ENCODE assay signal across 17 mouse cellular contexts in genomic region chr10:43003466-43003757, GRCm38 (mm10).
A peak's percentile ranks its signal among the peaks of the same experiment; 100 is the strongest.
DNase-seq lines count a peak whose midpoint lies in the region; ATAC-seq and TF ChIP-seq lines count a peak whose summit lies in the region.
"Had no signal": no experiment of that assay in that cellular context is flagged by ENCODE, and none has a peak within 500 bp of the region (broad histone marks: within the 10 kb centered on the region; RNA-seq: fewer than 3 reads in every experiment).

No protein-coding gene starts in this region.

- peak overlapping the region; percentile 87 for H3K4me2 ChIP-seq in kidney, embryonic 15.5 days
- H3K4me2 ChIP-seq in embryonic facial prominence, embryonic 14.5 days (ENCODE audit: low read depth, low read length), result peak overlapping the region; percentile 62
- peak overlapping the region; percentile 58; the same call in 1 of the 2 replicates for H3K4me2 ChIP-seq in limb, embryonic 14.5 days (replicated peaks; ENCODE audit: low read depth, low read length, severe bottlenecking)

- peak overlapping the region; percentile 49 for H3K4me3 ChIP-seq in kidney, embryonic 15.5 days (replicated peaks)
- H3K4me3 ChIP-seq in embryonic facial prominence, embryonic 14.5 days (ENCODE audit: low read depth, low read length), result peak overlapping the region; percentile 32; the same call in 1 of the 2 replicates
- H3K4me3 ChIP-seq in limb, embryonic 14.5 days (replicated peaks; ENCODE audit: low read length), result no peak overlapping the region

- peak overlapping the region; percentile 79 for H3K27ac ChIP-seq in kidney, embryonic 15.5 days
- 0 out of 2 replicates have a peak overlapping the region, but pooled peaks have one; percentile 45 for H3K27ac ChIP-seq in embryonic facial prominence, embryonic 14.5 days (replicated peaks; ENCODE audit: low read depth, low read length)
- H3K27ac ChIP-seq in limb, embryonic 14.5 days (replicated peaks; ENCODE audit: low read depth, low read length), result no peak overlapping the region
- H3K27ac ChIP-seq: macrophage; midbrain, embryonic 13.5 days; neural tube, embryonic 12.5 days had no signal

- no peaks in the 10 kb centered on the region for H3K9me3 ChIP-seq in kidney, embryonic 15.5 days (replicated peaks)
- no peaks in the 10 kb centered on the region for H3K9me3 ChIP-seq in embryonic facial prominence, embryonic 14.5 days (ENCODE audit: control insufficient read depth, low read length)
- no peaks in the 10 kb centered on the region for H3K9me3 ChIP-seq in limb, embryonic 14.5 days (ENCODE audit: control insufficient read depth, low read length)
- H3K9me3 ChIP-seq: G1E; heart, embryonic 10.5 days; hindbrain, embryonic 12.5 days; midbrain, embryonic 13.5 days; neural tube, embryonic 12.5 days had no signal

- H3K4me1 ChIP-seq in kidney, embryonic 15.5 days, result peaks cover 34% of the 10 kb centered on the region
- peaks cover 16% of the 10 kb centered on the region for H3K4me1 ChIP-seq in embryonic facial prominence, embryonic 14.5 days (ENCODE audit: control insufficient read depth, insufficient read depth, low read length)
- H3K4me1 ChIP-seq in limb, embryonic 14.5 days (ENCODE audit: control insufficient read depth, insufficient read depth, low read length), result peaks cover 18% of the 10 kb centered on the region

- ATAC-seq in kidney, embryonic 15.5 days (replicated peaks; ENCODE audit: low FRiP score), result peak; percentile 44
- ATAC-seq in embryonic facial prominence, embryonic 14.5 days (ENCODE audit: low read depth), result peak; percentile 58
- no peak for ATAC-seq in limb, embryonic 14.5 days (ENCODE audit: low FRiP score, low read depth)
- ATAC-seq: midbrain, embryonic 13.5 days had no signal

- TF ChIP-seq POLR2A in limb, embryonic 14.5 days (IDR thresholded peaks at IDR 0.05; ENCODE audit: borderline replicate concordance, extremely low read depth, insufficient read depth, insufficient read length), result no peak

- no peaks in the 10 kb centered on the region for H3K27me3 ChIP-seq in kidney, embryonic 15.5 days
- no peaks in the 10 kb centered on the region for H3K27me3 ChIP-seq in embryonic facial prominence, embryonic 14.5 days (replicated peaks; ENCODE audit: control insufficient read depth, insufficient read depth, low read length)
- H3K27me3 ChIP-seq in limb, embryonic 14.5 days (ENCODE audit: control insufficient read depth, insufficient read depth, low read length), result no peaks in the 10 kb centered on the region
- H3K27me3 ChIP-seq: hindbrain, embryonic 12.5 days; midbrain, embryonic 13.5 days; neural tube, embryonic 12.5 days had no signal

- WGBS in kidney, embryonic 15.5 days, result 12% methylated on average over 5 of the region's 5 CpGs
- 13% methylated on average over 5 of the region's 5 CpGs for WGBS in embryonic facial prominence, embryonic 14.5 days
- WGBS in limb, embryonic 14.5 days, result 7% methylated on average over 5 of the region's 5 CpGs

- no peak overlapping the region for H3K9ac ChIP-seq in kidney, embryonic 15.5 days
- no peak overlapping the region for H3K9ac ChIP-seq in embryonic facial prominence, embryonic 14.5 days (ENCODE audit: low read depth, low read length)
- no peak overlapping the region for H3K9ac ChIP-seq in limb, embryonic 14.5 days (ENCODE audit: low read depth, low read length, severe bottlenecking)
- H3K9ac ChIP-seq: hindbrain, embryonic 12.5 days; neural tube, embryonic 12.5 days had no signal

- no peak for DNase-seq in kidney, postnatal 10 days
- DNase-seq in NIH3T3 (ENCODE audit: low read depth), result peak; percentile 11
- no peak for DNase-seq in embryonic facial prominence, embryonic 14.5 days (ENCODE audit: low spot score)
- no peak for DNase-seq in limb, embryonic 14.5 days (ENCODE audit: low spot score)
- DNase-seq in retina, embryonic 14.5 days (ENCODE audit: low spot score), result no peak
- no peak for DNase-seq in cerebellum, adult 9-11 months
- DNase-seq: adrenal gland, postnatal 14 days; cerebellum, postnatal 10 days; kidney, adult 9 months; thymus, adult 18-20 months had no signal

- H3K36me3 ChIP-seq in kidney, embryonic 15.5 days, result no peaks in the 10 kb centered on the region
- H3K36me3 ChIP-seq in embryonic facial prominence, embryonic 14.5 days (ENCODE audit: control insufficient read depth, insufficient read depth, low read length), result no peaks in the 10 kb centered on the region
- H3K36me3 ChIP-seq in limb, embryonic 14.5 days (ENCODE audit: control insufficient read depth, insufficient read depth, low read length), result no peaks in the 10 kb centered on the region
- H3K36me3 ChIP-seq: G1E; heart, embryonic 10.5 days; midbrain, embryonic 13.5 days; neural tube, embryonic 12.5 days had no signal
